Mouse (Mus musculus) spleen, postnatal 0 days (tissue): ENCODE measurements around the gene Cap2. TPM values are rescaled to one million over a fixed set of nuclear protein-coding genes. Genes with fewer than 3 reads are reported as not detected.

Experiments used
- polyA plus RNA-seq: library from polyadenylated mRNA; unstranded; fragments of >200 nt; fragmentation: Nextera tagmentation; extraction: Ambion mirVana; gene quantifications from 2 replicates; pipeline ENCODE4 v1.2.1, GENCODE M21; 2015

Cap2 gene
- 0.32 and 0.61 TPM in 2 replicates for polyA plus RNA-seq

DNA sequence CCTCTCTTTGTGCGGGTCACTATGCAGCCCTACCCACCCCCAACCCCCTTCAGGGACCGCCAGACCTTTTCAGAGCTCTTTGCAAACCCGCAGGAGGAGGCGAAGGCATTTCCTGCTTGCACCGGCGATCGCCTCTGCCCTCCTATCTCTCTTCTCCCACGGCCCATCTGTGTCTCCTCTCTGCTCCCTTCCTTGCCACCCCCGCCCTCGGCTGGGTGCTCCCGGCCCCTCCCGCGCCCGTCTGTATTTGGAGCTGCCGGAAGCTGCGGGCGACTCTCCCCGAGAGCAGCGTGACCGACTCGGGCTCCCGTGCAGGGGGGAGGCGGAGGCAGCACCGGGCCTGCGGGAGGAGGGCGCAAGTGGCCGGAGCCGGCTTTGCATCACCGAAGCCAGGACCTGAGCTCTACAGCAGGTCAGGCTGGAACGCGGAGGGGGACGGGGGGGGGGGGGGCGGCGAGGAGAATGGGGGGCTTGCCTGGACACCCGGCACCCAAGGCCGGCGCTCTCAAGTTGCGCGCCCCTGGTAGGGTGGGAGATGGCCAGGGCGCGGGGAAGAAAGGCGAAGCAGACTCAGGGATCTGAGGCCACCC, at the start of gene Cap2:
Gene Cap2 (plus strand): TSS at position 49 of the 590 bp plus-strand sequence.

DNA sequence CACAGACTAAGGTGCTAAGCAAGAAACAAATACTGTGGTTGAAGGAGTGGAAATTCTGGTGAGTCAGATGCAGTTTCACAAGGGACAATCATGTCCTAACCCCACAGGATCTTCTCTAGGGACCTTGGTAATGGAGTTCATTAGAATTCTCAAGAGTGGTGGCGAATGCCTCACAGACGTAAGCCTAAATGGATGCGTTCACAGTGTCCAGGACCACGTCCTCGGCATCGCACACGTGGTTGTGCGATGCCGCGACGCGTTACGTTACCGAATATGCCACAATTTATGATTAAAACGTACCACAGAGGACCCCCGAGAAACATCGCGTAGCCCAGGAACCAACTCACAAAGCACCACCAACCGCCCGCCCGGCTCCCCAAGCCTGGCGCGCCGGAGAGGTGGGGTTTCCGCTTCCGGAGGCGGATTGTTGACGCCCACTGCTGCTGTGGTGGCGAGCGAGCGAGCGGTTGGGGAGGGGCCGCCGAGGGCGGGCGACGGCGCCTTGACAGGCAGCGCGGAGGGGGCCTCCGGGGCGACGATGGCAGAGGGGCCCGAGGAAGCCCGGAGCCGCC, 167.5 kb downstream of the Cap2 start, which contains the start of gene Fam8a1:
Gene Fam8a1 (plus strand): TSS at position 475 of the 572 bp plus-strand sequence.

Other genes starting within 250 kb of the Cap2 start
- gene Stmnd1, start 228.1 kb upstream of the Cap2 start, polyA plus RNA-seq = not detected in 2 replicates
- gene Rbm24, start 83.4 kb upstream of the Cap2 start, polyA plus RNA-seq = 0.19 and 0.25 TPM in 2 replicates
- gene Fam8a1, start 167.7 kb downstream of the Cap2 start, polyA plus RNA-seq = 5.4 and 5.5 TPM in 2 replicates
- 17.6 and 18.3 TPM in 2 replicates for gene Nup153, start 226.1 kb downstream of the Cap2 start, polyA plus RNA-seq